Mouse (Mus musculus) midbrain, embryonic 10.5 days (tissue): ENCODE data around the gene Ttyh3. TPM values are rescaled to one million over a fixed set of nuclear protein-coding genes. Genes with fewer than 3 reads are reported as not detected.

Source experiments
- DNase-seq: peaks from one replicate; pipeline ENCODE4 v3.0.0-alpha.2; 2017; ENCODE audit warnings: low spot score
- H3K27ac ChIP-seq: fragments of 300-500 bp; sonication (generic); replicated peaks from 2 replicates; pipeline ENCODE4 v1.5.1; 2016; ENCODE audit warnings: mild to moderate bottlenecking
- H3K27me3 ChIP-seq: fragments of 300-500 bp; sonication (generic); 2 replicates; pipeline ENCODE4 v1.6.1; 2016; ENCODE audit warnings: low read depth, mild to moderate bottlenecking; ENCODE audit not compliant: poor library complexity, severe bottlenecking
- H3K36me3 ChIP-seq: fragments of 300-500 bp; sonication (generic); 2 replicates; pipeline ENCODE4 v1.6.1; 2016; ENCODE audit warnings: mild to moderate bottlenecking, moderate library complexity
- H3K4me1 ChIP-seq: fragments of 300-500 bp; sonication (generic); 2 replicates; pipeline ENCODE4 v1.6.1; 2016
- H3K4me3 ChIP-seq: fragments of 300-500 bp; sonication (generic); 2 replicates; pipeline ENCODE4 v1.5.1; 2016; ENCODE audit warnings: mild to moderate bottlenecking, moderate library complexity
- H3K9me3 ChIP-seq: fragments of 300-500 bp; sonication (generic); replicated peaks from 2 replicates; pipeline ENCODE4 v1.6.1; 2016; ENCODE audit warnings: mild to moderate bottlenecking
- WGBS: fragments of 180-500 bp; shearing (Covaris S2); methylation state at CpG from one replicate; pipeline ENCODE4 v1.1.7; 2016; 5-methylcytosine and 5-hydroxymethylcytosine counted together
- polyA plus RNA-seq: library from polyadenylated mRNA; unstranded; fragments of >200 nt; fragmentation: Nextera tagmentation; extraction: Ambion mirVana; gene quantifications from 2 replicates; pipeline ENCODE4 v1.2.1, GENCODE M21; 2016

The Ttyh3 gene
- polyA plus RNA-seq, 1 experiment from 2014 or later, result 28.6 TPM

DNA sequence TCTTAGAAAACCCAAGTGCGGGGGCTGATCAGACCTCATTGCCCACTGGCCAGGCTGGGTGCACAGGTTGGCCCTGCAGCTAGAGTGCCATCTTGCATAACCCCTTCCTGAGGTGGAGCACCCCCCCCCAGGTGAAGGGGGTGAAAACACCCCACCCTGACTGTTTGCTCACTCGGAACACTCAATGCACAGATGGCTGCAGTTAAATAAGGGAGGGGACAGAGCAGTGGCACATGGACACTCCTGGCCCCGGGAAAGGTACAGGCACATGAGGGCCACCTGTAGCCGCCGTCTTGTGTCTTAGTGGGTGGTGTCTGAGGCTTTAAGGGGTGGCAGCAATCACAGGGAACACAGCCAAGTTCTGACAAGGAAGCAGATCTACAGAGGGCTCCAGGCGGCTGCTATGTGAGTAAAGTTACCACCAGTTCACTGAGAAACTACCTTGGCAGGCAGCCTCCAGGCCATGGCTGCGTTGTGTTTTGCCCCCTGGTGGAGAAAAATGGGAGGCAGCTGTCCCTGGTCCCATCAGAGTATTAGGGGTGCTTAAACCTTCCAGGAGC, 14.9 kb upstream of the Ttyh3 start:
- DNase-seq, result peak; percentile 48
- no peak overlapping the region for H3K27ac ChIP-seq
- 66% methylated on average over 7 of the region's 7 CpGs for WGBS

DNA sequence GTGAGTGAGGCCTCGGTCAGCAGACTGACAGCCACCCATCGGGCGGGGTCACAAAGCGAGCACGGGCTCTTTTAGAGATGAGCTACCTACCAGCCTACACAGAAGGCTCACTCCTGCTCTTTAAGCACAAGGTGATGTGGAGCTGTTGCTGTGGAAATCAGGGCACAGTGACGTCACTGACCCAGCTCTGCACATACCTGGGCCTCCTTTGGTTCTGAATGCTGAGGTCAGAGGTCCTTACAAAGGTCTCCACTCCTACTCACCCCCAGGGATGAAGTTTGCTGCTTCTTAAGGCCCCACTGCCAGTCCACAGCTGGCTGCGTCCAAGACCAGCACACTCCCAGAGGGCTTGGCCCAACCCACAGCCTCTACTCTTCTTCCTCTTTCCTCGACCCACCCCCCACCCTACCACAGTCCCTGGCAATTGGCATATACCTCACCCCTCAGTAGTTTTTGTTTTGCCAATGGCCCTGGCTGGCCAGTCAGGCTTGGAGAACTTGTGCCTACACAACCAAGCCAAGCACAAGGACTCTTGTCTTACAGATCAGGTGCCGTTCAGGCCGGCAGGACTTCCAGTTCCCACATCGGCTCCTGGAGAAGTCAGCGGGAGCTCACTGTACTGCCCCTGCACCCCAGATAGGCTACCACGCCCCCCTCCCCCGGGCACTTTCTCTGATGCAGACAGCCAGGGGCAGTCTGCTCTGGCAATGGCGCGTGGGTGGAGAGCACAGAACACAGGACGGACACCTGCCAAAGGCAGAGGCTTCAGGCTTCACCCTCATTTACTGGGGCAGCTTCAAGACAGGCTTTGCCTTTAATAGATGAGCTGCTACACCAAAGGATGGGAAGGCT, 14.1 kb upstream of the Ttyh3 start:
- WGBS, result 76% methylated on average over 17 of the region's 17 CpGs
- no peak for DNase-seq
- no peak overlapping the region for H3K27ac ChIP-seq

More for the DNA sequence above, 14.9 kb upstream of the Ttyh3 start:
- H3K4me3 ChIP-seq, result no peak overlapping the region
- H3K9me3 ChIP-seq, result 0 out of 2 replicates have a peak, but pooled peaks cover 2% of the 10 kb centered on the region
- H3K27me3 ChIP-seq, result no peaks in the 10 kb centered on the region
- peaks cover 25% of the 10 kb centered on the region for H3K36me3 ChIP-seq
- peaks cover 15% of the 10 kb centered on the region for H3K4me1 ChIP-seq

DNA sequence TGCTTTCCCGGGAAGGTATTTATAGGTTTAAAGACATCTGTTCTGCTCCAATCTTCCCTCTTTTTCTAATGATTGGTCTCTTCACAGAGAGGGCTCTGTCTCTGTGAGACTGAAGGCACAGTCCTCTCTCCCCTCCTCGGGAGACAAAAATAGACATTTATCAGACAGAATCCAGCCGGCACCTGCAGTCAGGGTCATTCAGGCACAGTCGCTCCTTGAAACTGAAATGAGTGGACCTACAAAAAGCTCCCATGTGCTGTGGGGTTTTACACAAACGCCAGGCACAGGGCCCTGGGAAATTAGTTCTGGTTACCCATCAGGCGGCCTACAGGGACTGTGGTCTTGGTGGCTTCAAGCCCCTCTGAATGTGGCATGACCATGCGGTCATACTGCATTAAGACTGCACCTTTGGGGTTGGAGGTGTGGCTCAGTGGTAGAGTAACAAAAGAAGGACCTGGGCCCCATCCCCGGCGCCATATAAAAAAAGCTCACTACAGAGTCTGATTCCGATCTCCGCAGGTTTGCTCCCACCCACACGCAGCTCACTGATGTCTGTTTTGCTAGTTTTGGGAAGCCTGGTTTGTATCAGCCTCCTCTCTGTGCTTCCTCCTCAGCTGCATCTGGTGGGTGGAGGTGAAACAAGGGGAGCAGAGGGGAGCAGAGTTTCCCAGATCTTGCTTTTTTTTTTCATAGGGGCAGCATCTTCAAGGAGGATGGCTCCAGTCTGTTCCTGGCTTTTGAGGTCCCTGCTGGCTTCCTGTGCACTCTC, 13.2 kb upstream of the Ttyh3 start:
- H3K36me3 ChIP-seq, result peaks cover 13% of the 10 kb centered on the region
- no peak for DNase-seq
- no peak overlapping the region for H3K4me3 ChIP-seq
- peaks cover 15% of the 10 kb centered on the region for H3K4me1 ChIP-seq
- no peaks in the 10 kb centered on the region for H3K27me3 ChIP-seq
- no peak overlapping the region for H3K27ac ChIP-seq
- 81% methylated on average over 12 of the region's 12 CpGs for WGBS
- H3K9me3 ChIP-seq, result no peaks in the 10 kb centered on the region

More for the DNA sequence above, 14.1 kb upstream of the Ttyh3 start:
- no peak overlapping the region for H3K4me3 ChIP-seq
- peaks cover 18% of the 10 kb centered on the region for H3K36me3 ChIP-seq
- H3K4me1 ChIP-seq, result peaks cover 15% of the 10 kb centered on the region
- H3K9me3 ChIP-seq, result no peaks in the 10 kb centered on the region
- H3K27me3 ChIP-seq, result no peaks in the 10 kb centered on the region

DNA sequence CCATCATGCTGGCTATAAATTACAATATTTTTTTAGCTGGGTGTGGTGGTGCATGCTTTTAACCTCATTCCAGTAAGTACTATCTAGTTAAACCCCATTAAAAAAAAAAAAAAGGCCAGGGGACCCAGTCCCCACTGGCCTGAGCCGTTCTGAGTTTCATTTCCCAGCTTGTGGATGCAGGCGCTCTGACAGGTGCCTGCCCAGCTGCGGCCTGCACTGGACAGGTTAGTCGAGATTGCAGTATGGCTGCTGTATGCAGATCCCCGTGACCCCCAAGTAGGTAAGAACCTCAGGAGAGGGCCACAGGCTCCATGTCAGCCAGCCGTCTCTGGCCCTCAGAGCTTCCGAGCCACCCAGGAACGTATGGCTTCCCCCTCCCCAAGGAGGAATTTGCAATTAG, 12.6 kb upstream of the Ttyh3 start:
- DNase-seq, result no peak
- Histone ChIP-seq H3K27me3 (no peaks in the 10 kb centered on the region), H3K27ac (no peak overlapping the region), H3K4me3 (no peak overlapping the region), H3K4me1 (peaks cover 15% of the 10 kb centered on the region), H3K9me3 (no peaks in the 10 kb centered on the region), H3K36me3 (peaks cover 13% of the 10 kb centered on the region)
- 84% methylated on average over 8 of the region's 8 CpGs for WGBS

DNA sequence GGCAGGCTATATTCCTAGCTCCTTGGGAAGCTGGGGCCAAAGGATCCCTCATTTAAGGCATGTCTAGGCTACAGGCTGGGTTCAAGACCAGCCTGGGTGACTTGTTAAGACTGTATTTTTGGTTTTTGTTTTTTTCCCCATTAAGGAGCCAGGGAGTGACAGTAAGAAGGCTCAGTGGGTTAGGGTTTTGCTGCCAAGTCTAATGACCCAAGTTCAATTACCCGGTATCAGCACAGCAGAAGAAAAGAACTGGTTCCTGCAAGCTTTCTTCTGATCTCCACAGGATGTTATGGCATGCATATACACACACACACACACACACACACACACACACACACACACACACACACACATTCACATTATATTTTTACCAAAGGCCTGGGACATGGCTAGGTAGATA, 11.6 kb upstream of the Ttyh3 start:
- Histone ChIP-seq H3K9me3 (no peaks in the 10 kb centered on the region), H3K4me3 (no peak overlapping the region), H3K36me3 (0 out of 2 replicates have a peak, but pooled peaks cover 5% of the 10 kb centered on the region), H3K27ac (no peak overlapping the region), H3K4me1 (peaks cover 15% of the 10 kb centered on the region), H3K27me3 (no peaks in the 10 kb centered on the region)
- no peak for DNase-seq
- WGBS, result 95% methylated on average over 1 of the region's 1 CpGs

DNA sequence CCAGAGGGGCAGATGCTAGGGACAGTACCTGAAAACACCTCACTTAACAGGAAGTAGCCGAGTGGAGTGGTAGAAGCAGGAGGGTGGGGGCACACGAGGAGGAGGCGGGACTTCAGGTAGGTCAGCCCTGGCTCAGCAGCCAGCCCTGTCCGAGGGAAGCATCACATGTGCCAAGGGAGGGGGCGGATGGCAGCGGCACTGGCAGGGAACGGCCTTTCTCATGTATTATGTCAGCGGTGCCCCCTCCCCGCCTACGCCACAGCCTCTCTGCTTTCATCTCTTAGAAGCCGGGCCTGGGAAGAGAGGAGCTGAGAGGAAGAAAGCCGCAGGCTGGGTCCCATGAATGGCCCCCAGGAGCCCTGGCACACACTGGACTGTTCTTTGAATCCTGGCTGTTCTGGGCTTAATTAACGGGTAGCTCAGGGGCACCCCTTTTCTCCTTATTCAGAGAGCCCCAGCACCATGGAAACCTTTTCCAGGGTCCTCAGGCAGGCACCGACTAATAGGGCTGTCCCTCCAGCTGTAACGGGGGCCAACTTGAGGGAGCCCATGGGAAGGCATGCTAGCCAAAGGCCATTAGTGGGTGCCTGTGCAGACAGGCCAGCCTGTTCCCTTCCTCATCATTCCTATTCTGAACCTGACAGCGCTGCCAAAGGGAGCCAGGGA, 10.9 kb upstream of the Ttyh3 start:
- no peaks in the 10 kb centered on the region for H3K27me3 ChIP-seq
- H3K36me3 ChIP-seq, result 0 out of 2 replicates have a peak, but pooled peaks cover 3% of the 10 kb centered on the region
- 0 out of 2 replicates have a peak overlapping the region, but pooled peaks have one; percentile 20 for H3K27ac ChIP-seq
- peak overlapping the region; percentile 14; the same call in 1 of the 2 replicates for H3K4me3 ChIP-seq
- DNase-seq, result no peak
- H3K9me3 ChIP-seq, result no peaks in the 10 kb centered on the region
- H3K4me1 ChIP-seq, result peaks cover 15% of the 10 kb centered on the region
- 39% methylated on average over 16 of the region's 16 CpGs for WGBS

DNA sequence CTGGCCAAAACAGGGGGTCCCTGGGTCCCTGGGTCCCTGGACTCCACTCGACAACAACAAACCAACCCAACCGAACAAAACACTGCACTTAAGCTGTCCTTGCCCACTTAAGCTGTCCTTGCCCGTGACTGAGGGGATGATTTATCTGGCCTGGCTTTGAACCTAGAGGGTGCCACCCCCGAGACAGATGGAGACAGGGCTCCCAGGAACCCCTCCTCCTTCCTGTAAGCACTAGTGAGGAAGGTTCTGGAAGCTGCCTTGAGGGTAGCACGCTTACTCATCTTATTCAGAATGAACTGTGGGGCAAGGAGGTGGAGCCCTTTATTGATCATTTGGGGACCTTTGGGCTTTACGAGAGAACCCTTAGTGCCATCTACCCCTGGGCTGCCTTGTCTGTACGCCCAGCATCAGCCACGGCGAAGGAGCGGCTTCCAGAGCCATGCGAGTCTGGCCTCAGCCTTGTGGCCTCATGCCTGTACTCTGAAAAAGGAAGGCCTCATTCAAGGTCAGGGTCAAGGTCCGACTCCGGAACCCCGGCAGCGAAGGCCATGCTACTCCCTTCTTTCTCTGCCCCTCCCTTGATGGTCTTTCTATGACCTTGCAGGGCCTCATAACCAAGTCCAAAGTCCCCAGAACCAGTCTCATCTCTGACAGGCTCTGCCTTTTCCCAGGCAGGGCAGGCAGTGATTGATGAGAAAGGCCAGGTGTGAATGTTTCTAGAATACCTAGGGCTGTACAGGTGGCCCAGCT, 5.4 kb upstream of the Ttyh3 start:
- 88% methylated on average over 15 of the region's 15 CpGs for WGBS
- no peak overlapping the region for H3K27ac ChIP-seq
- DNase-seq, result no peak

DNA sequence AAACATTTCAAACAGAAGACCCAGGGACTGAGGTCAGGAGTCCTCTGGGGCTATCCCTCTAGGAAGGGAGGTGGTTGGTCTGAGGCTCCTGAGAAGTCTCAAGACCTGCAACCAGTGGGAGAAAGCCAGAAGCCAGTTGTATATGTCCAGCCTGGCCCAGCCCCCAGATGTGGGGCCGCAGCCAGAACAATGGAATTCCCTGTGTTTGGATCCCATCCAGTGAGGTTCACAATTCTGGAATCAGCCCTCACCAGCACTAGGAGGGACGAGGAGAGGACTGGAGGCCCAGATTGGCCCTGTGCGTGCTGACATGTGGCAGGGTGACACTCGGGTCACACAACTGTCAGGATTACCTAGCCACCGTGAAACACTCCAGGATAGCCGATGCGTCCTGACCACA, 3.8 kb upstream of the Ttyh3 start:
- no peaks in the 10 kb centered on the region for H3K36me3 ChIP-seq
- H3K4me1 ChIP-seq, result peaks cover 19% of the 10 kb centered on the region
- no peak overlapping the region for H3K27ac ChIP-seq
- peaks cover 9% of the 10 kb centered on the region; the same call in 1 of the 2 replicates for H3K27me3 ChIP-seq
- DNase-seq, result no peak
- H3K9me3 ChIP-seq, result no peaks in the 10 kb centered on the region
- WGBS, result 84% methylated on average over 7 of the region's 7 CpGs
- no peak overlapping the region for H3K4me3 ChIP-seq

More for the DNA sequence above, 5.4 kb upstream of the Ttyh3 start:
- peaks cover 10% of the 10 kb centered on the region for H3K4me1 ChIP-seq
- no peaks in the 10 kb centered on the region for H3K36me3 ChIP-seq
- no peaks in the 10 kb centered on the region for H3K9me3 ChIP-seq
- peaks cover 9% of the 10 kb centered on the region; the same call in 1 of the 2 replicates for H3K27me3 ChIP-seq
- no peak overlapping the region for H3K4me3 ChIP-seq

DNA sequence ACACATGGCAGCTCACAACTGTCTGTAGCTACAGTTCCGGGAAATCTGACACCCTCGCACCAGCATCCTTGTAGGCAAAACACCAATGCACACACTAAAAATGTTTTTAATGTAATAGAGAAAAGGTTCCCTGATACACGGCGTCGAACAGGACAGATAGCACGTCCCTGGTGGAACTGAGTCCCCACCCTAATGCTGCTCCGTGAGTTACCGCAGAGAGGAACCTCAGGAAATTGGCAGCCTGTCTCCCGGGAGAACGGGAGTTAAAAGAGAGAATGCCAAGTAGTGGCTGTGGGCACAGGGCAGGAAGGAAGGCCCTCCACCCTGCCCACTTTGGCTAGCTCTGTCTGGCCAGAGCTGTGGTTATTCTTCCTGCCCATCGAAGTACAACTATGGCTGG, 2.4 kb upstream of the Ttyh3 start:
- peaks cover 8% of the 10 kb centered on the region for H3K36me3 ChIP-seq
- H3K4me3 ChIP-seq, result no peak overlapping the region
- H3K27me3 ChIP-seq, result peaks cover 9% of the 10 kb centered on the region; the same call in 1 of the 2 replicates
- 89% methylated on average over 11 of the region's 11 CpGs for WGBS
- H3K4me1 ChIP-seq, result peaks cover 33% of the 10 kb centered on the region
- no peak overlapping the region for H3K27ac ChIP-seq
- no peak for DNase-seq
- no peaks in the 10 kb centered on the region for H3K9me3 ChIP-seq

DNA sequence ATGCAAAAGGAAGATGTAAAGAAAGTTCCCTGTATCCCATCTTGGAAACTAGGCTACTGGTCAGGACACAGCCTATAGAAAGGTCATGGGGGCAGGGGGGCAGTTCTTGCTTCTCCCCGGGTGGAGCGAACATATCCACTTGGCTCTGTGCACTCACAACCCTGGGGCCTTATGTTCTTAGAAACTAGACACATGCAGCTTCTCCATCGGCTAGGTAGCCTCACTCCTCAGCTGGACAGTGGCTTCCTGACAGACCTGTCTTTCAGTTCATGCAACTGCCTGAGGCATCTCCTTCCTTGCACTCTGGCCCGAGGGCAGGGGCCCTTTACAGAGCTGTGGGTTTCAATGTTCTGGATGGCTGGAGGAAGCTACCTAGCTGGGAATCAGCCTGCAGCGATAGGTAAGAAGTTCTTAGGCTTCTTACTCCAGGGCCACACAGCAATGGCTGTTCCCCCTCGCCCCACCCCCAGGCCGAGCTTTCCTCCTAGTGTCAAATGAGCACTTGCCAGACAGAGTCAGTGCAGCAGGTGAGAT, 1.1 kb upstream of the Ttyh3 start:
- WGBS, result 63% methylated on average over 7 of the region's 7 CpGs
- H3K27ac ChIP-seq, result peak overlapping the region; percentile 100

DNA sequence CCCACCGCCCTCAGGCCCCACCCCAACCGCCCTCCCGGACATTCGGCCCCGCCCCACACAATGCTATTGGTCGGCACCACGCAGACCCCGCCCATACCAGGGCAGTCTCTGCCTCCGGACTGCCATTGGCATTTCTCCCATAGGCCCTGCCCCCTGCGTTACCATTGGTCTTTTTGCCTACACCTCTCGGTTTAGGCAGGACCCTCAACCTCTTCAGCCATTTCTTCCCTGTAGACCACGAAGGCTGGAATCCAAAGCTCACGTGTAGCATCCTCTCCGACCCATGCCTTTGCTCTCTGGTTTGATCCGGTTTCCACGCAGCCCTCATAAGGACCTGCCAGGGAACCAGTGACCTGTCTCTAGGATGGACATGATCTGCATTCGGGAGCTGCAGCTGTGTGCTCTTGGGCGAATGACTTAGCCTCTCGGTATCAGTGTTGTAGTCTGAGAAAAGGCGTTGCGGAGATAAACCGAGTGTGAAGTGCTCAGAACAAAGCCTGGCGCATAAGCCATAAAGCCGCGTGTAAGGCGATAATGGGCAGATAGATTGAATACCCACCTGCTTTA, 353 bp upstream of the Ttyh3 start:
- Histone ChIP-seq H3K4me1 (peaks cover 49% of the 10 kb centered on the region), H3K9me3 (no peaks in the 10 kb centered on the region), H3K27me3 (peaks cover 9% of the 10 kb centered on the region; the same call in 1 of the 2 replicates), H3K4me3 (peak overlapping the region; percentile 90), H3K36me3 (peaks cover 28% of the 10 kb centered on the region), H3K27ac (peak overlapping the region; percentile 100)
- peak; percentile 99 for DNase-seq
- 4% methylated on average over 26 of the region's 26 CpGs for WGBS

More for the DNA sequence above, 1.1 kb upstream of the Ttyh3 start:
- Histone ChIP-seq H3K9me3 (no peaks in the 10 kb centered on the region), H3K27me3 (peaks cover 9% of the 10 kb centered on the region; the same call in 1 of the 2 replicates), H3K4me1 (peaks cover 45% of the 10 kb centered on the region), H3K36me3 (peaks cover 21% of the 10 kb centered on the region), H3K4me3 (peak overlapping the region; percentile 90)
- DNase-seq, result no peak
